In the genomic region with DNA sequence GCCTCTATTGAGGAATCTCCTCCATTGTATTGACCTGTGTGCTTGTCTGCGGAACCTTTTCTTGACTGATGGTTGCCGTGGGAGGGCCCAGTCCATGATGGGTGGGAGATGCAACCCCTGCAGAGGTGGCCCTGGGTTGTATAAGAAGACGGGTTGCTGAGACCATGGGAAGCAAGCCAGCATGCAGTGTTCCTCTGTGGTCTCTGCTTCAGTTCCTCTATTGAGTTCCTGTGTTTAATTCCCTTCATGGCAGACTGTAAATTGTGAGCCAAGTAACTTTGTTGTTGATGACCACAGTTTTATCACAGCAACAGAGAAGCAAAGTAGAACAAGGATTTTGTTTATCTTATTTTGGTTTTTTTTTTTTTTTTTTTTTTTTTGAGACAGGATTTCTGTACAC, we compare ENCODE assay signal across 14 mouse cellular contexts.
"Had no signal": no experiment of that assay in that cellular context is flagged by ENCODE, and none has a peak within 500 bp of the region (broad histone marks: within the 10 kb centered on the region; RNA-seq: fewer than 3 reads in every experiment).

No protein-coding gene starts in this region.

- H3K4me3 ChIP-seq: limb, embryonic 13.5 days; midbrain, embryonic 13.5 days had no signal

- H3K27ac ChIP-seq: kidney, postnatal 0 days; limb, embryonic 13.5 days; liver, embryonic 14.5 days; midbrain, embryonic 13.5 days had no signal

- DNase-seq: kidney, adult 11 months; kidney, adult 9 months; kidney, postnatal 36 days; layer of hippocampus, adult 9-11 months; layer of hippocampus, postnatal 36 days; left cerebral cortex, postnatal 4 days; right cerebral cortex, adult 18-20 months; right cerebral cortex, postnatal 25 days; thymus, adult 18-20 months; thymus, postnatal 14 days had no signal

- H3K27me3 ChIP-seq: limb, embryonic 13.5 days; midbrain, embryonic 13.5 days had no signal

- H3K9ac ChIP-seq: limb, embryonic 13.5 days; liver, embryonic 14.5 days; midbrain, embryonic 13.5 days had no signal

- H3K36me3 ChIP-seq: limb, embryonic 13.5 days; midbrain, embryonic 13.5 days had no signal

- H3K9me3 ChIP-seq: limb, embryonic 13.5 days; midbrain, embryonic 13.5 days had no signal

- H3K4me2 ChIP-seq: limb, embryonic 13.5 days; midbrain, embryonic 13.5 days had no signal

- ATAC-seq: midbrain, embryonic 13.5 days had no signal
